Mouse (Mus musculus) adrenal gland, postnatal 25 days (tissue): ENCODE measurements at regions not wholly inside any gene's neighbourhood (a gene's known extent, or its start where the extent isn't known, plus 50 kb on each side); places are given as distances from the start of the nearest gene placed in this dataset.

ENCODE experiments used
- DNase-seq: peaks from one replicate; pipeline ENCODE4 v3.0.0; 2021; ENCODE audit warnings: mixed read lengths

- DNase-seq = no peak
Measured at GRCm38 (mm10) chr10:87732658-87733057, 125.4 kb upstream of the Igf1 start.

GRCm38 (mm10) chr10:87733241-87733640 lies 124.8 kb upstream of the Igf1 start:
- DNase-seq = no peak

GRCm38 (mm10) chr10:87740323-87740722 lies 117.7 kb upstream of the Igf1 start:
- no peak for DNase-seq

GRCm38 (mm10) chr10:87742766-87743165 lies 115.3 kb upstream of the Igf1 start:
- DNase-seq = no peak

GRCm38 (mm10) chr10:87747846-87748552 lies 110.1 kb upstream of the Igf1 start:
- no peak for DNase-seq

- no peak for DNase-seq
Measured at GRCm38 (mm10) chr10:87748631-87749193, 109.4 kb upstream of the Igf1 start.

GRCm38 (mm10) chr10:87750321-87750720 lies 107.7 kb upstream of the Igf1 start:
- DNase-seq = peak; percentile 2

GRCm38 (mm10) chr10:87750972-87751371 lies 107.1 kb upstream of the Igf1 start:
- DNase-seq = no peak

GRCm38 (mm10) chr10:87752117-87752516 lies 105.9 kb upstream of the Igf1 start:
- DNase-seq = no peak

- DNase-seq = no peak
Measured at GRCm38 (mm10) chr10:87753483-87753882, 104.6 kb upstream of the Igf1 start.

- no peak for DNase-seq
Measured at GRCm38 (mm10) chr10:87761528-87762030, 96.5 kb upstream of the Igf1 start.

GRCm38 (mm10) chr10:87787521-87787920 lies 70.5 kb upstream of the Igf1 start:
- DNase-seq = peak; percentile 52

GRCm38 (mm10) chr10:87792346-87792745 lies 65.7 kb upstream of the Igf1 start:
- DNase-seq = no peak

- no peak for DNase-seq
Measured at GRCm38 (mm10) chr10:87803936-87804791, 53.9 kb upstream of the Igf1 start.

GRCm38 (mm10) chr10:87804792-87805082 lies 53.3 kb upstream of the Igf1 start:
- no peak for DNase-seq
